Mouse (Mus musculus): ENCODE results near the gene Prm2.

DNA sequence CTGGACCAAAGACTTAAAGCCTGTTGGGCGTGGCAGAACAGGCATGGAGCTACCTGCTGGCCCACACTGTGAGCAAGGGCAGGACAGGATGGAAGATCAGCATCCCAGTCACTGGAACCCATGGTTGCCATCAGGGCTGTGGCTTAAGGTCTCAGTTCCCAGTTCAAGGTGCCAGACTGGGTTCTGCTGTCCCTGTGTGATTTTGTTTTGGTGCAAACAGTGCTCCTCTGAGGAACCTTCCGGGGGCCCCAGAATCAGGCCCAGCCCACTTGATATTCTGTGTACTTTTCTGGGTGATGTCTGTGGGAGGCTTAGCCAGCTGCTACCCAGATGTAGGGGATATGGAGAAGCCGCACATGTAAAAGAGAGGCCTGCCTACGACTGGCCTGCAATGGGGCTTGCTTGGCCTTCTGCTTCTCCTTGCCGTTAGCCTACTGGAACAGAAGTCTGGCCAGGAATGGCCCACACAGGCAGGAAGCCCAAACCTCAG is 15.3 kb downstream of the Prm2 start:
- TF ChIP-seq CTCF (IDR thresholded peaks at IDR 0.05; ENCODE audit: borderline replicate concordance, insufficient read depth, low read depth, low read length) = no peak
- no peak for TF ChIP-seq POLR2A (IDR thresholded peaks at IDR 0.05; ENCODE audit: borderline replicate concordance, insufficient read depth, low read length)

Data from cerebellum, adult 2 months (tissue).